Mouse (Mus musculus): ENCODE data around the gene Mroh9. TPM values are rescaled to one million over a fixed set of nuclear protein-coding genes. Genes with fewer than 3 reads are reported as not detected.

Mroh9 gene
- not detected for polyA plus RNA-seq (2014; fragmentation: Illumina TruSeq; extraction: RNeasy Lipid Tissue Mini Kit (QIAGEN cat#74804); ENCODE audit: low read depth, low replicate concordance)

GRCm38 (mm10) chr1:163085570-163085969 is at the start of gene Mroh9:
Gene Mroh9, minus strand, starts transcription at chr1:163085670.

GRCm38 (mm10) chr1:162984428-162984827 is 101.0 kb downstream of the Mroh9 start, which contains the start of gene Fmo3:
Gene Fmo3, minus strand, starts transcription at chr1:162984528.

Other genes starting within 250 kb of the Mroh9 start
- 2,496 TPM for gene Fmo1, start 219.1 kb downstream of the Mroh9 start, polyA plus RNA-seq (2014; fragmentation: Illumina TruSeq; extraction: RNeasy Lipid Tissue Mini Kit (QIAGEN cat#74804); ENCODE audit: low read depth, low replicate concordance)
- gene Fmo2, start 186.9 kb downstream of the Mroh9 start, polyA plus RNA-seq (2014; fragmentation: Illumina TruSeq; extraction: RNeasy Lipid Tissue Mini Kit (QIAGEN cat#74804); ENCODE audit: low read depth, low replicate concordance), result 791 TPM
- gene Fmo6, start 148.2 kb downstream of the Mroh9 start, polyA plus RNA-seq (2014; fragmentation: Illumina TruSeq; extraction: RNeasy Lipid Tissue Mini Kit (QIAGEN cat#74804); ENCODE audit: low read depth, low replicate concordance), result not detected
- gene Fmo3, start 101.1 kb downstream of the Mroh9 start, polyA plus RNA-seq (2014; fragmentation: Illumina TruSeq; extraction: RNeasy Lipid Tissue Mini Kit (QIAGEN cat#74804); ENCODE audit: low read depth, low replicate concordance), result 1.8 TPM
- gene Prrx1, start 228.0 kb upstream of the Mroh9 start, polyA plus RNA-seq (2014; fragmentation: Illumina TruSeq; extraction: RNeasy Lipid Tissue Mini Kit (QIAGEN cat#74804); ENCODE audit: low read depth, low replicate concordance), result 8.7 TPM

All from kidney, adult 10 weeks (tissue).